Mouse (Mus musculus) lung, adult 2 months (tissue): ENCODE measurements at regions not wholly inside any gene's neighbourhood (a gene's known extent, or its start where the extent isn't known, plus 50 kb on each side); places are given as distances from the start of the nearest gene placed in this dataset.

Experiments
- CTCF ChIP-seq: fragments of 200-500 bp; IDR thresholded peaks from 2 replicates; pipeline ENCODE4 v1.5.1; 2011; ENCODE audit warnings: mild to moderate bottlenecking, low read length, control low read depth; ENCODE audit not compliant: insufficient read depth
- POLR2A ChIP-seq: fragments of 200-500 bp; IDR thresholded peaks from 2 replicates; pipeline ENCODE4 v1.6.1; 2011; ENCODE audit warnings: low read depth, mild to moderate bottlenecking, control low read depth, low read length, borderline replicate concordance; ENCODE audit errors: extremely low read depth

GRCm38 (mm10) chr11:117043524-117043923, 71.4 kb upstream of the Sec14l1 start:
- peak; percentile 73 for TF ChIP-seq CTCF
- no peak for TF ChIP-seq POLR2A
